Mouse (Mus musculus): ENCODE data around the gene Swap70.

DNA sequence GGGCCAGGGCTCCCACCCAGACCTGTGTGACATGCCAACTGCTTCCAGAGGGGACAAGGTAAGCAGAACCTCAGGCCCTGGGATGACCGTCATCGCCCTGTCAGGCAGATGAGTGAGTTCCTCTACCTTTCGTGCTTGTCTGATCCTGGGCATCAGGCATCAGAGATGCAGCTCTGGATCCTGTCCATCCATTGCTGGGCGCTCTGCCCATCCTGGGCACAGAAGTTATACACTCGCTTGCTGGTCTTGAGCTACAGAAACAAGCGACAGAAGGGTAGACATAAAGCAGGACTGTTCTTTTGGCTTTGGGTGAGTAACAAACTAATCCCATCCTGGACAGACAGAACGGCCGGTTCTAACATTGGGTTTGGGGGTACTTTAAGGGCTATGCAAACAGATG is 87.7 kb downstream of the Swap70 start:
- no peak for TF ChIP-seq E2F4 (IDR thresholded peaks at IDR 0.05; ENCODE audit: insufficient replicate concordance, low read depth, low read length)
- TF ChIP-seq ETS1 (conservative IDR thresholded peaks at IDR 0.05; ENCODE audit: low read depth, low read length) = no peak
- no peak for TF ChIP-seq POLR2A (IDR thresholded peaks at IDR 0.05; ENCODE audit: low read depth, low read length)
- TF ChIP-seq MAX (IDR thresholded peaks at IDR 0.05; ENCODE audit: low read length) = no peak
- TF ChIP-seq CTCF (conservative IDR thresholded peaks at IDR 0.05 in 1 of 2, IDR thresholded peaks at IDR 0.05 in 1 of 2; ENCODE audit: low read depth in 2 of 2, low read length in 2 of 2) = no peak
- no peak for TF ChIP-seq ZC3H11A (IDR thresholded peaks at IDR 0.05; ENCODE audit: low read depth, low read length)

All from CH12.LX (cell line).